ENCODE assay signal across 12 mouse cellular contexts in genomic region chr15:26566076-26566475, GRCm38 (mm10).
"Had no signal": no experiment of that assay in that cellular context is flagged by ENCODE, and none has a peak within 500 bp of the region (broad histone marks: within the 10 kb centered on the region; RNA-seq: fewer than 3 reads in every experiment).

No protein-coding gene starts in this region.

- DNase-seq: kidney, postnatal 10 days; kidney, postnatal 36 days; layer of hippocampus, postnatal 36 days; liver, postnatal 0 days; lung, embryonic 14.5 days; retina, postnatal 1 day; right cerebral cortex, postnatal 25 days; spleen, adult 18-20 months; thymus, postnatal 25 days had no signal

- ATAC-seq: liver, postnatal 0 days; lung, postnatal 0 days; midbrain, embryonic 13.5 days; midbrain, embryonic 16.5 days had no signal
